Mouse (Mus musculus) limb, embryonic 11.5 days (tissue): ENCODE measurements around the gene Erich2. TPM values are rescaled to one million over a fixed set of nuclear protein-coding genes. Genes with fewer than 3 reads are reported as not detected.

Experiments
- ATAC-seq: fragments of 200-750 bp; cut with Nextera tagmentation; 2 replicates; pipeline ENCODE4 v1.8.0; 2017; ENCODE audit warnings: low read depth; ENCODE audit not compliant: insufficient number of reproducible peaks, low FRiP score, low TSS enrichment
- DNase-seq: peaks from one replicate; pipeline ENCODE4 v3.0.0-alpha.2; 2015; ENCODE audit warnings: low spot score
- H3K27ac ChIP-seq: fragments of 300-500 bp; sonication (generic); replicated peaks from 2 replicates; pipeline ENCODE4 v1.5.1; 2014; ENCODE audit warnings: low read depth, mild to moderate bottlenecking, low read length
- H3K27me3 ChIP-seq: fragments of 300-500 bp; sonication (generic); 2 replicates; pipeline ENCODE4 v1.6.1; 2014; ENCODE audit warnings: mild to moderate bottlenecking, low read length, mixed read lengths; ENCODE audit not compliant: control insufficient read depth, insufficient read depth
- H3K36me3 ChIP-seq: fragments of 300-500 bp; sonication (generic); 2 replicates; pipeline ENCODE4 v1.6.1; 2014; ENCODE audit warnings: mild to moderate bottlenecking, low read length, moderate library complexity, mixed read lengths; ENCODE audit not compliant: control insufficient read depth, insufficient read depth
- H3K4me1 ChIP-seq: fragments of 300-500 bp; sonication (generic); 2 replicates; pipeline ENCODE4 v1.6.1; 2014; ENCODE audit warnings: low read length, mixed read lengths; ENCODE audit not compliant: control insufficient read depth, insufficient read depth
- H3K4me2 ChIP-seq: fragments of 300-500 bp; sonication (generic); 2 replicates; pipeline ENCODE4 v1.6.1; 2014; ENCODE audit warnings: low read depth, mild to moderate bottlenecking, moderate library complexity; ENCODE audit not compliant: severe bottlenecking
- H3K4me3 ChIP-seq: fragments of 300-500 bp; sonication (generic); 2 replicates; pipeline ENCODE4 v1.5.1; 2014; ENCODE audit warnings: low read depth, low read length
- H3K9ac ChIP-seq: fragments of 300-500 bp; sonication (generic); 2 replicates; pipeline ENCODE4 v1.6.1; 2014; ENCODE audit warnings: mild to moderate bottlenecking, low read length
- H3K9me3 ChIP-seq: fragments of 300-500 bp; sonication (generic); 2 replicates; pipeline ENCODE4 v1.6.1; 2016; ENCODE audit warnings: low read length; ENCODE audit not compliant: control insufficient read depth
- WGBS: fragments of 180-500 bp; shearing (Covaris S2); extraction: QIAGEN DNeasy Blood & Tissue Kit; methylation state at CpG from one replicate; pipeline ENCODE4 v1.1.7; 2014; 5-methylcytosine and 5-hydroxymethylcytosine counted together
- polyA plus RNA-seq: library from polyadenylated mRNA; unstranded; fragments of >200 nt; fragmentation: Nextera tagmentation; extraction: Ambion mirVana; gene quantifications from 2 replicates; pipeline ENCODE4 v1.2.1, GENCODE M21; 2014

Erich2 gene
- polyA plus RNA-seq, 1 experiment from 2014 or later = not detected

GRCm38 (mm10) chr2:70558112-70558842 lies 49.7 kb downstream of the Erich2 start:
- H3K4me3 ChIP-seq = no peak overlapping the region
- H3K4me2 ChIP-seq = no peak overlapping the region
- H3K27me3 ChIP-seq = peaks cover 46% of the 10 kb centered on the region
- peaks cover 3% of the 10 kb centered on the region; the same call in 1 of the 2 replicates for H3K4me1 ChIP-seq
- ATAC-seq (no peak), DNase-seq (peak; percentile 94)
- no peaks in the 10 kb centered on the region for H3K36me3 ChIP-seq
- 6% methylated on average over 18 of the region's 18 CpGs for whole genome bisulfite sequencing
- H3K9me3 ChIP-seq = no peaks in the 10 kb centered on the region
- no peak overlapping the region for H3K27ac ChIP-seq
- no peak overlapping the region for H3K9ac ChIP-seq

DNA sequence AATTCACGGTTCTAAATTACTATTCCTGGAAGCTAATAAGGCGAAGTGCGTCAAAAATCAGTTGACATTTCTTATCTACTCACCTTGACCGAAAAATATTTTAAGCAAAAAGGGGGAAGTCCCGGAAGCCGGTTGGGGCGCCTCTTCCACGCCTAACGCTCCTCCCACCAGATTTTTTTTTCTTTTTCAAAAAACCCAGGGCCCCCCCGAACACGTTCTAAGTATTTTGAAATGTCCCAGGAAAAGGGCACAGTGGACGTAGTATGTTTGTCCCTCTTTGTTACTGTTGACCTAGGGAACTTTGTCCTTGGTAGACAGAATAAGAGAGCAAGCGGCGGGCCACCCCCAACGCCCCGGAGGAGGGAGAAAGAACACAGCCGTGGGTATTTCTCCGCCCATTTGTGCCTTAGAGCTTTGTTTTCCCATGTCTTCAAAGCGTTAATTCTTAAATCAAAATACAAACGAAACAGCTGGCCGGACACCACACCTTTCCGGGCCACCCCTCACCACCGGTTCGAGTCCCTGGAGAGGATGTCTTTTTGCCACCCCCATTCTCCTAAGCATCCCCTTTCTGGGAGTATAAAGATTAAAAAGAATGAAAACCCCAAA lies 50.3 kb downstream of the Erich2 start:
- WGBS = 16% methylated on average over 24 of the region's 24 CpGs
- ATAC-seq = no peak

GRCm38 (mm10) chr2:70559520-70559919 lies 50.9 kb downstream of the Erich2 start:
- Histone ChIP-seq H3K27me3 (peaks cover 59% of the 10 kb centered on the region), H3K9me3 (no peaks in the 10 kb centered on the region), H3K36me3 (no peaks in the 10 kb centered on the region), H3K9ac (no peak overlapping the region), H3K4me1 (peaks cover 10% of the 10 kb centered on the region), H3K4me2 (no peak overlapping the region), H3K27ac (no peak overlapping the region), H3K4me3 (no peak overlapping the region)
- DNase-seq (peak; percentile 93), ATAC-seq (no peak)
- 2% methylated on average over 13 of the region's 13 CpGs for WGBS

More for the DNA sequence above, 50.3 kb downstream of the Erich2 start:
- Histone ChIP-seq H3K4me1 (peaks cover 9% of the 10 kb centered on the region), H3K27ac (no peak overlapping the region), H3K36me3 (no peaks in the 10 kb centered on the region), H3K4me2 (no peak overlapping the region), H3K9ac (no peak overlapping the region), H3K27me3 (peaks cover 53% of the 10 kb centered on the region), H3K9me3 (no peaks in the 10 kb centered on the region), H3K4me3 (no peak overlapping the region)
- no peak for DNase-seq

DNA sequence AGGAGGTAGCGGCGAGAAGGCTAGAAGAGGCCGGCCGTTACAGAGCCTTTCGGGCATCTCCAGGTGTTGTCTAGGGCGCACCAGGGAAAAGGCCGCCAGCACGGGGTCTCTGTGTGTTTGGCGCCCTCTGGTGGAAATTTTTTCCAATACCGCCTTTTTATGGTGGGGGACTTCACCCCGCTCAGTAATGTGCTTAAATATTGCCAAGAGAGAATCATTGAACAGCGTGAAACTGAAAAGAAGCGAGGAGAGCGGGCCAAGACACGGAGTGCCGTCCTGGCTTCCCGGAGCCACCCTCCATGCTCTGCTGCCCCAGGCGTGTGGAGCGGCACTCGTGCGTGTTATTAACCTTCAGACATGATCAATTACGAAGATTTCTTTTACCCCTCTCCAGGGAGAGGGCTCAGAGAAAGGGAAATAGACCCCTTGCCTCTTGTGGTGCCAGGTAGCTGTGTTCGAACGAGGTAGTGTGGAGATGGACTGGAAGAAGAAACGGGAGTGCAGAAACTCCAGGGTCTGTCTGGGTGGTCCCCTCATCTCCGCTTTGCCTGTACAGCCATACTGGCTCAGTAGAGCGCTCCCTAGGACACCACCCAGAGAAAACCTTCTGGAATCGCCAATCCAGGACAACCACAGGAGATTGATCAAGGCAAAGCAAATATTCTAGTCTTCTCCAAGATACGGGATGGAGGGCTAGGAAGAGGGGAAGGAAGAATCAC lies 52.6 kb downstream of the Erich2 start:
- 0 out of 2 replicates have a peak, but pooled peaks have one; percentile 44 for ATAC-seq
- no peak overlapping the region for H3K4me3 ChIP-seq
- no peak overlapping the region for H3K9ac ChIP-seq
- H3K9me3 ChIP-seq = no peaks in the 10 kb centered on the region
- H3K27ac ChIP-seq = no peak overlapping the region
- no peak overlapping the region for H3K4me2 ChIP-seq
- H3K36me3 ChIP-seq = no peaks in the 10 kb centered on the region
- WGBS = under 1% methylated on average over 29 of the region's 29 CpGs
- peaks cover 76% of the 10 kb centered on the region for H3K27me3 ChIP-seq
- peaks cover 10% of the 10 kb centered on the region for H3K4me1 ChIP-seq
- peak; percentile 89 for DNase-seq

GRCm38 (mm10) chr2:70562011-70562491 lies 53.4 kb downstream of the Erich2 start:
- no peak overlapping the region for H3K9ac ChIP-seq
- WGBS = 0% methylated on average over 42 of the region's 42 CpGs
- H3K27me3 ChIP-seq = peaks cover 84% of the 10 kb centered on the region
- DNase-seq (peak; percentile 67), ATAC-seq (no peak)
- H3K4me2 ChIP-seq = peak overlapping the region; percentile 34
- no peak overlapping the region for H3K27ac ChIP-seq
- H3K4me1 ChIP-seq = peaks cover 16% of the 10 kb centered on the region
- H3K9me3 ChIP-seq = no peaks in the 10 kb centered on the region
- peak overlapping the region; percentile 6; the same call in 1 of the 2 replicates for H3K4me3 ChIP-seq
- H3K36me3 ChIP-seq = no peaks in the 10 kb centered on the region

DNA sequence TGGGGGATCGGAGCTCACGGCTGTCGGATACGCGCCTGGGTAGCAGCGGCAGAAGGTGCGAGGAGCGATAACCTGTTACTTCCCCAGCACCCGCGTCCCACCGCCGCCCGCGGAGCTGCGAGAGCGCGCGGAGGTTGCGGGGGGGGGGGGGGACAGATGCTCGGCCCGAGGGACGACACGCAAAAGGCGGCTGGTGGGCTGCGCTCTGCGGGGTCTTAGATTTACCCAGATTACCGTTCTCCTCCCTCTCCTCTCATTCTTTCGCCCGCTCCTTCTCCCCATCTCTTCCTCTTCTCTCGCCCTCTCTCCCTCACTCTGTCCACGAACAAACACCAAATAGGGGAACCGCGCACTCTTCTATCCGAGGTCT lies 54.0 kb downstream of the Erich2 start:
- Histone ChIP-seq H3K36me3 (no peaks in the 10 kb centered on the region), H3K9me3 (no peaks in the 10 kb centered on the region), H3K4me2 (peak overlapping the region; percentile 34), H3K4me3 (no peak overlapping the region; the same call in 1 of the 2 replicates), H3K9ac (no peak overlapping the region), H3K27me3 (peaks cover 90% of the 10 kb centered on the region), H3K4me1 (peaks cover 20% of the 10 kb centered on the region), H3K27ac (no peak overlapping the region)
- ATAC-seq (no peak), DNase-seq (no peak)
- 0% methylated on average over 26 of the region's 34 CpGs for WGBS

DNA sequence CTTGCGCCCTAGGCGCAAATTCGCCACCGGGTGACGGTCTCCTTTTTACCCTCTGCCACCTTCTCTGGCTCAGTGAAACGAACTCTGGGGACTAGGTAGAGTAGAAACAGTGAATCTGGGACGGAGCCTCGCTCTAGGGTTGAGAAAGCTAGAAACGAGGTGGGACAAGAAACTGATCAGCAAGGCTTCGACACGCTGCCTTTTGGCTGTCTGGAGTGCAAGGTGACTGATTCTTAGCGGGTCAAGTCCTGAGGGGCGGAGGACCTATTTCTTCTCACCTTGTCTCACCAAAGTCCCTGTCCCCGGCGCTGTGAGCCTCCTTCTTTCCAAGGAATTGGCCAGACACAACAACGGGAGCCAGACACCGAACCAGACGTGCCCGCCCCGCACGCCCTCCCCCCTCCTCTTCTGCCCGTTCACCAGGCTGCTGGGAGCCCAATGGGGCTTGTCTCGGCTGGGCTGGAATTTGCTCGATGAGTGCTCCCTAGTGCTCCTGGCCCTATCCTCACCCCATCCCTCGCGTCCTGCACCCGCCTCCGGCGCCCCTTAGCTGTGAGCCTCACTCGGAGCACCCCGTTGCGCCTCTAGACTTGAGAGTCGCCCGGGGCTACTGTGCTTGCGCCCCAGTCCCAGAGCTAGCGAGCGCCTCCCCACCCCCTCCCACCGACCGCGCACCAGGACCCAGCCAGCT lies 54.5 kb downstream of the Erich2 start:
- H3K27ac ChIP-seq = no peak overlapping the region
- peaks cover 25% of the 10 kb centered on the region for H3K4me1 ChIP-seq
- ATAC-seq (no peak), DNase-seq (peak; percentile 56)
- H3K4me2 ChIP-seq = peak overlapping the region; percentile 24
- under 1% methylated on average over 39 of the region's 40 CpGs for WGBS
- no peaks in the 10 kb centered on the region for H3K36me3 ChIP-seq
- H3K9ac ChIP-seq = no peak overlapping the region
- peaks cover 95% of the 10 kb centered on the region for H3K27me3 ChIP-seq
- H3K4me3 ChIP-seq = peak overlapping the region; percentile 8; the same call in 1 of the 2 replicates
- H3K9me3 ChIP-seq = no peaks in the 10 kb centered on the region
